Mouse (Mus musculus) CH12.LX (cell line): ENCODE measurements around the gene Spag6l. TPM values are rescaled to one million over a fixed set of nuclear protein-coding genes. Genes with fewer than 3 reads are reported as not detected.
A peak's percentile ranks its signal among the peaks of the same experiment; 100 is the strongest.

Source experiments
- DNase-seq: peaks from one replicate; pipeline ENCODE4 v3.0.0-alpha.2; 2013; ENCODE audit errors: extremely low read depth
- H3K27ac ChIP-seq: 2 replicates; pipeline ENCODE4 v1.5.1; 2012; ENCODE audit warnings: low read depth, mild to moderate bottlenecking, control low read depth, moderate library complexity; ENCODE audit not compliant: insufficient read depth
- H3K27me3 ChIP-seq: replicated peaks from 2 replicates; pipeline ENCODE3; 2012; ENCODE audit warnings: inconsistent platforms
- H3K36me3 ChIP-seq, 2 experiments: replicated peaks in 1 of 2; 2 replicates each; pipeline versions ENCODE3 to v1.6.1; 2012; ENCODE audit warnings: inconsistent platforms in 1 of 2, low read length in 1 of 2, mild to moderate bottlenecking in 1 of 2, mixed read lengths in 1 of 2, moderate library complexity in 1 of 2; ENCODE audit not compliant: control insufficient read depth in 1 of 2, insufficient read depth in 1 of 2
- H3K4me1 ChIP-seq, 2 experiments: 2 replicates each; pipeline ENCODE4 v1.6.1; 2012; ENCODE audit warnings: inconsistent platforms in 1 of 2, moderate library complexity in 1 of 2; ENCODE audit not compliant: insufficient read depth in 2 of 2, control insufficient read depth in 1 of 2
- H3K4me2 ChIP-seq: 2 replicates; pipeline ENCODE4 v1.6.1; 2012; ENCODE audit warnings: low read depth, mild to moderate bottlenecking, control low read depth; ENCODE audit not compliant: poor library complexity, insufficient read depth, severe bottlenecking
- H3K4me3 ChIP-seq, 3 experiments: fragments of 150-350 bp in 1 of 3; sonication (generic) in 1 of 3; replicated peaks in 1 of 3; 2 replicates each; pipeline versions ENCODE3 to v1.5.1; 2011 to 2012; ENCODE audit warnings: low read depth in 2 of 3, low read length in 2 of 3, mild to moderate bottlenecking in 2 of 3, moderate library complexity in 2 of 3, control low read depth in 1 of 3, improper control_type of control experiment in 1 of 3, inconsistent platforms in 1 of 3, mixed read lengths in 1 of 3; ENCODE audit not compliant: poor library complexity in 1 of 3
- H3K79me2 ChIP-seq: replicated peaks from 2 replicates; pipeline ENCODE4 v1.6.1; 2012; ENCODE audit warnings: mild to moderate bottlenecking, moderate library complexity; ENCODE audit not compliant: control insufficient read depth, poor library complexity, insufficient read depth, severe bottlenecking; ENCODE audit errors: extremely low read depth
- H3K9ac ChIP-seq: 2 replicates; pipeline ENCODE4 v1.6.1; 2012; ENCODE audit warnings: low read depth, mild to moderate bottlenecking, control low read depth, moderate library complexity; ENCODE audit not compliant: insufficient read depth
- H3K9me3 ChIP-seq: replicated peaks from 2 replicates; pipeline ENCODE3; 2012; ENCODE audit warnings: low read length, inconsistent platforms, mixed read lengths
- BHLHE40 ChIP-seq: IDR thresholded peaks from 2 replicates; pipeline ENCODE4 v1.6.1; 2011; ENCODE audit warnings: mild to moderate bottlenecking, low read depth, low read length, improper control_type of control experiment
- CTCF ChIP-seq, 2 experiments: IDR thresholded peaks in 1 of 2; conservative IDR thresholded peaks in 1 of 2; 2 replicates each; pipeline ENCODE4 v1.5.1; 2011 to 2012; ENCODE audit warnings: low read depth in 2 of 2, low read length in 2 of 2, improper control_type of control experiment in 1 of 2, inconsistent platforms in 1 of 2, mild to moderate bottlenecking in 1 of 2, moderate library complexity in 1 of 2
- E2F4 ChIP-seq: IDR thresholded peaks from 2 replicates; pipeline ENCODE4 v1.6.1; 2011; ENCODE audit warnings: low read depth, low read length, improper control_type of control experiment; ENCODE audit not compliant: insufficient replicate concordance
- EP300 ChIP-seq: IDR thresholded peaks from 2 replicates; pipeline ENCODE4 v1.6.1; 2011; ENCODE audit warnings: low read length, improper control_type of control experiment
- ETS1 ChIP-seq: conservative IDR thresholded peaks from 2 replicates; pipeline ENCODE4 v1.6.1; 2012; ENCODE audit warnings: low read depth, mild to moderate bottlenecking, inconsistent platforms, low read length, improper control_type of control experiment, moderate library complexity
- GABPA ChIP-seq: IDR thresholded peaks from 2 replicates; pipeline ENCODE4 v1.6.1; 2012; ENCODE audit warnings: low read depth, low read length, improper control_type of control experiment, inconsistent platforms; ENCODE audit not compliant: insufficient replicate concordance
- HCFC1 ChIP-seq: IDR thresholded peaks from 2 replicates; pipeline ENCODE4 v1.6.1; 2012; ENCODE audit warnings: low read depth, mild to moderate bottlenecking, inconsistent platforms, low read length, improper control_type of control experiment
- JUN ChIP-seq: IDR thresholded peaks from 2 replicates; pipeline ENCODE4 v1.6.1; 2011; ENCODE audit warnings: low read depth, mild to moderate bottlenecking, low read length, improper control_type of control experiment, moderate library complexity; ENCODE audit not compliant: insufficient read depth
- KAT2A ChIP-seq: IDR thresholded peaks from 2 replicates; pipeline ENCODE4 v1.6.1; 2012; ENCODE audit warnings: low read length, improper control_type of control experiment, inconsistent platforms; ENCODE audit not compliant: insufficient replicate concordance
- MAZ ChIP-seq: IDR thresholded peaks from 2 replicates; pipeline ENCODE4 v1.6.1; 2012; ENCODE audit warnings: low read depth, mild to moderate bottlenecking, inconsistent platforms, low read length, improper control_type of control experiment, moderate library complexity
- MEF2A ChIP-seq: IDR thresholded peaks from 2 replicates; pipeline ENCODE4 v1.6.1; 2014; ENCODE audit warnings: low read depth, mild to moderate bottlenecking, inconsistent platforms, low read length, improper control_type of control experiment, borderline replicate concordance
- NELFE ChIP-seq: IDR thresholded peaks from 2 replicates; pipeline ENCODE4 v1.6.1; 2011; ENCODE audit warnings: low read depth, low read length, improper control_type of control experiment
- NRF1 ChIP-seq: IDR thresholded peaks from 2 replicates; pipeline ENCODE4 v1.6.1; 2014; ENCODE audit warnings: low read depth, mild to moderate bottlenecking, inconsistent platforms, low read length, improper control_type of control experiment, moderate library complexity
- RCOR1 ChIP-seq: conservative IDR thresholded peaks from 2 replicates; pipeline ENCODE4 v1.6.1; 2012; ENCODE audit warnings: low read depth, mild to moderate bottlenecking, inconsistent platforms, low read length, improper control_type of control experiment
- SMC3 ChIP-seq: IDR thresholded peaks from 2 replicates; pipeline ENCODE4 v1.6.1; 2011; ENCODE audit warnings: low read depth, low read length, improper control_type of control experiment
- TBP ChIP-seq: conservative IDR thresholded peaks from 2 replicates; pipeline ENCODE4 v1.6.1; 2011; ENCODE audit warnings: low read depth, low read length, improper control_type of control experiment
- ZC3H11A ChIP-seq: IDR thresholded peaks from 2 replicates; pipeline ENCODE4 v1.6.1; 2012; ENCODE audit warnings: low read depth, mild to moderate bottlenecking, inconsistent platforms, low read length, improper control_type of control experiment
- ZKSCAN1 ChIP-seq: IDR thresholded peaks from 2 replicates; pipeline ENCODE4 v1.6.1; 2012; ENCODE audit warnings: low read depth, inconsistent platforms, low read length, improper control_type of control experiment, borderline replicate concordance
- ZMIZ1 ChIP-seq: IDR thresholded peaks from 2 replicates; pipeline ENCODE4 v1.6.1; 2012; ENCODE audit warnings: low read depth, mild to moderate bottlenecking, inconsistent platforms, low read length, improper control_type of control experiment
- ZNF384 ChIP-seq: IDR thresholded peaks from 2 replicates; pipeline ENCODE4 v1.6.1; 2012; ENCODE audit warnings: low read depth, low read length, improper control_type of control experiment, inconsistent platforms
- dilution Hi-C: fragments of 300-500 bp; cut with MboI; formaldehyde crosslinking; loops from 2 replicates; pipeline ENCODE4 v1.14.3; 2020; ENCODE audit warnings: low sequenced_read_pairs; ENCODE audit not compliant: extremely low pct_unique_long_range_greater_than_20kb, extremely low pct_ligation_motif_present
- in situ Hi-C: fragments of 300-500 bp; cut with MboI; formaldehyde crosslinking; loops from 3 replicates; pipeline ENCODE4 v1.14.3; 2019; ENCODE audit warnings: low sequenced_read_pairs, low pct_ligation_motif_present, low pct_unique_long_range_greater_than_20kb, mixed read lengths
- polyA plus RNA-seq: library from polyadenylated mRNA; unstranded; fragments of >175 nt; gene quantifications from 2 replicates; pipeline ENCODE4 v1.2.1, GENCODE M21; 2012; ENCODE audit warnings: low read depth; ENCODE audit not compliant: insufficient read length
- total RNA-seq, 2 experiments: library from RNA; depleted of rRNA; stranded (reverse); fragments of 300-350 nt in 1 of 2; fragments of >200 nt in 1 of 2; gene quantifications; 2 replicates each; pipeline ENCODE4 v1.2.3; 2012 to 2014

Spag6l gene
- total and polyA plus RNA-seq, 3 experiments = not detected

DNA sequence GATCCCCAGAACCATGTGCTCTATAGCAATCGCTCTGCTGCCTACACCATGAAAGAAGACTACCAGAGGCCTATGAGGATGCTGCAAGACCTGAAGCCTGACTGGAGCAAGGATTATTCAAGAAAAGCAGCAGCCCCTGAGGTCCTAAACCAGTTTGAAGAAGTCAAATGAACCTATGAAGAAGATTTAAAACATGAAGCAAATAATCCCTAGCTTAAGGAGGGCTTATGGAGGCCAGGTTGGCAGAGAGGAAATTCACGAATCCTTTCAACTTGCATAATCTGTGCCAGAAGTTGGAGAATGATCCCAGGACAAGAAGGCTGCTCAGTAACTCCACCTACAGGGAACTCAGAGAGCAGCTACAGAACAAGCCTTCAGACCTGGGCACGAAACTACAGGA lies 23.2 kb upstream of the Spag6l start:
- Histone ChIP-seq H3K4me3 (no peak overlapping the region), H3K4me2 (no peak overlapping the region), H3K36me3 (no peaks in the 10 kb centered on the region), H3K79me2 (no peaks in the 10 kb centered on the region), H3K27me3 (peaks cover 4% of the 10 kb centered on the region), H3K9ac (no peak overlapping the region), H3K4me1 (no peaks in the 10 kb centered on the region), H3K9me3 (peaks cover 5% of the 10 kb centered on the region), H3K27ac (no peak overlapping the region)
- in situ Hi-C loops = no loop called here
- no peak for TF ChIP-seq MAZ
- no peak for TF ChIP-seq MEF2A
- TF ChIP-seq GABPA = no peak
- no peak for TF ChIP-seq KAT2A
- TF ChIP-seq ZKSCAN1 = no peak
- TF ChIP-seq HCFC1 = no peak
- dilution Hi-C loops = no loop called here
- DNase-seq = no peak

DNA sequence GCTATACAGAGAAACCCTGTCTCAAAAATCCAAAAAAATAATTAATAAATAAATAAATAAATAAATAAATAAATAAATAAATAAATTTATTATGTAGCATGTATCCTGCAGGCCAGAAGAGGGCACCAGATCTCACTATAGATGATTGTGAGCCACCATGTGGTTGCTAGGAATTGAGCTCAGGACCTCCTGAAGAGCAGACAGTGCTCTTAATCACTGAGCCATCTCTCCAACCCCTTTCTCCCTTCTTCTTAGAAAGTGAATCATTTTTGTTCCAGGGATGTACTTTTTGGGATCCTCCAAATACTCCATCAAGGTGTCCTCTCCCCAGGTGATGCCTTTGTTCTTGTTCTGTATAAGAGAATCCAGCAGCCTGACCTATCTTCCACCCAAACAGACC lies 19.9 kb upstream of the Spag6l start:
- Histone ChIP-seq H3K9ac (no peak overlapping the region), H3K79me2 (no peaks in the 10 kb centered on the region), H3K36me3 (no peaks in the 10 kb centered on the region), H3K4me2 (no peak overlapping the region), H3K4me1 (no peaks in the 10 kb centered on the region), H3K27ac (no peak overlapping the region), H3K4me3 (no peak overlapping the region), H3K27me3 (peaks cover 2% of the 10 kb centered on the region), H3K9me3 (peaks cover 5% of the 10 kb centered on the region)
- dilution Hi-C loops (no loop called here), in situ Hi-C loops (no loop called here)
- DNase-seq = no peak
- TF ChIP-seq CTCF (conservative IDR thresholded peaks at IDR 0.05 in 1 of 2, IDR thresholded peaks at IDR 0.05 in 1 of 2; ENCODE audit: low read depth in 2 of 2, low read length in 2 of 2) (peak in 1 of 2 experiments; percentile 30; a peak in 1 of 4 replicates), ZKSCAN1 (no peak)

- no peak for TF ChIP-seq RCOR1
- no peak for TF ChIP-seq JUN
- TF ChIP-seq E2F4 = no peak
- no peak for TF ChIP-seq HCFC1
- TF ChIP-seq MEF2A = no peak
- no peak for TF ChIP-seq TBP
- no peak for TF ChIP-seq ETS1
- TF ChIP-seq EP300 = no peak
- TF ChIP-seq ZMIZ1 = no peak
- TF ChIP-seq ZC3H11A = no peak
- no peak for TF ChIP-seq ZNF384
- TF ChIP-seq NELFE = no peak
- TF ChIP-seq SMC3 = no peak
- no peak for TF ChIP-seq NRF1
- TF ChIP-seq BHLHE40 = no peak
- H3K36me3 ChIP-seq = no peaks in the 10 kb centered on the region
- no peak overlapping the region for H3K4me3 ChIP-seq
- H3K4me1 ChIP-seq = peaks cover 3 to 7% of the 10 kb centered on the region in 2 experiments; a peak in 2 of 4 replicates
- H3K79me2 ChIP-seq = no peaks in the 10 kb centered on the region
- in situ Hi-C loops = no loop called here
- peaks cover 26% of the 10 kb centered on the region for H3K27me3 ChIP-seq
- H3K27ac ChIP-seq = no peak overlapping the region
- no peak overlapping the region for H3K4me2 ChIP-seq
- dilution Hi-C loops = no loop called here
- DNase-seq = no peak
- no peak overlapping the region for H3K9ac ChIP-seq
- H3K9me3 ChIP-seq = no peaks in the 10 kb centered on the region
Observed at GRCm38 (mm10) chr16:16829671-16830070, 415 bp upstream of the Spag6l start.
